Mouse (Mus musculus): Measurements from ENCODE around the gene Fzd4. TPM values are rescaled to one million over a fixed set of nuclear protein-coding genes. Genes with fewer than 3 reads are reported as not detected.

Fzd4 gene
- polyA plus RNA-seq, 1 experiment from 2014 or later, result 9.2 TPM

DNA sequence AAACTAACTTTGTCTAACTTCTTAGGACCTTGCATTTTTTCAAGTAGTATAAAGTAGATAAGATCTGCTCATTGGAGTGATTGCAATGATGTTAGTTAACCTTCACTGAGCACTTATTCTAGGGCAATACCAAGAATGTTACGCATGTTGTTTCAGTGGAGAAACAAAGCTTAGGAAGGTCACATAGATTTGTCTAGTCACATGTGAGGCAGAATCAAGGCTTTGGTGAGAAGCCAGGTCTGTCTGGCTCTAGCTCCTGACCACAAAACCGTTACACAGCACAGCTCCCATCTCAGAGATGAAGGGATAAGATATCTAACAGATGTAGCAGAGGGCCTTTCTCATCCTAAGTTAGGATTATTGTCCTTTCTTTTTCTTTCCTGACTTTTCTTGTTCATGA lies 13.5 kb upstream of the Fzd4 start:
- Histone ChIP-seq H3K9me3 (no peaks in the 10 kb centered on the region), H3K4me1 (peaks cover 21% of the 10 kb centered on the region), H3K27me3 (ENCODE audit: insufficient read depth, poor library complexity, severe bottlenecking) (no peaks in the 10 kb centered on the region), H3K36me3 (no peaks in the 10 kb centered on the region), H3K4me3 (no peak overlapping the region), H3K27ac (no peak overlapping the region)
- WGBS, result 68% methylated on average over 2 of the region's 2 CpGs
- DNase-seq (ENCODE audit: low spot score), result peak; percentile 33

DNA sequence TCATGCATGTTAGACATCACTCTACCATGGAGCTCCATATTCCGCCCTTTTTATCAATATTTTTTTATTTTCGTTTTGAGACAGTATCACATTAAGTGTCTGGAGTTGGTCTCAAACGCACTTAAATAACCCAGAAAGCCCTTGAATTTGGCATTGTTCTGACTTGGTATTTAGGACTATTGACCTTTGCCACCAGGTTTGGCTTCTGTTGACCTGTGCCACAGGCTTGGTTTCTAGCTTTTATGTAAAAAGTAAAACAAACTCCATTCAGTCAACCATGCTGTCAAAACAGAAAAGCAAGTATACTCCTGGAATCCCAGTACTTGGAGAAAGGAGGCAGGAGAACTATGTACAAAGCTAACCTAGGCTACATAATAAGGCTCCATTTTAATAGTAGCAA lies 12.9 kb upstream of the Fzd4 start:
- Histone ChIP-seq H3K4me1 (peaks cover 20% of the 10 kb centered on the region), H3K36me3 (no peaks in the 10 kb centered on the region), H3K9me3 (no peaks in the 10 kb centered on the region), H3K4me3 (no peak overlapping the region), H3K27ac (no peak overlapping the region), H3K27me3 (ENCODE audit: insufficient read depth, poor library complexity, severe bottlenecking) (no peaks in the 10 kb centered on the region)
- 86% methylated on average over 3 of the region's 3 CpGs for WGBS
- DNase-seq (ENCODE audit: low spot score), result no peak

DNA sequence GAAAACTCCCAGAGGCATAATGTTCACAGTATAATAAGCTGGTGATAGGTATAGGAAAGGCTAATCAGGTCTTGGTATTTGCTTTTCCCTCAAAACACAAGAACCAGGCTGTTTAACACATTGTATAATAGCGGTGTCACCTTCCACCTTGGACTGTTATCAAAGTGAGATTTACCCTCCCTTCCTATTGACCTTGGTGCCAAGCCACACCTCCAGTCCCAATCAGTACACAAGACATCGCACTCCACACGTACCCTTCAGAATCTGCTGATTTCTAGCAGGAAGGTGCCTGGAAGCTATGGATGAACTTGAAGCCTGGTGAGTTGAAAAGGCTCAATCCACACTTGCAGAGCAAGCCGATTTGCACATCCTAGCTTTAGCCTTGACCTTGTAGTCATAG lies 12.3 kb upstream of the Fzd4 start:
- 55% methylated on average over 4 of the region's 4 CpGs for WGBS
- no peak overlapping the region for H3K27ac ChIP-seq
- H3K27me3 ChIP-seq (ENCODE audit: insufficient read depth, poor library complexity, severe bottlenecking), result no peaks in the 10 kb centered on the region
- DNase-seq (ENCODE audit: low spot score), result peak; percentile 27
- H3K4me3 ChIP-seq, result no peak overlapping the region
- H3K36me3 ChIP-seq, result no peaks in the 10 kb centered on the region
- peaks cover 14% of the 10 kb centered on the region for H3K4me1 ChIP-seq
- H3K9me3 ChIP-seq, result no peaks in the 10 kb centered on the region

DNA sequence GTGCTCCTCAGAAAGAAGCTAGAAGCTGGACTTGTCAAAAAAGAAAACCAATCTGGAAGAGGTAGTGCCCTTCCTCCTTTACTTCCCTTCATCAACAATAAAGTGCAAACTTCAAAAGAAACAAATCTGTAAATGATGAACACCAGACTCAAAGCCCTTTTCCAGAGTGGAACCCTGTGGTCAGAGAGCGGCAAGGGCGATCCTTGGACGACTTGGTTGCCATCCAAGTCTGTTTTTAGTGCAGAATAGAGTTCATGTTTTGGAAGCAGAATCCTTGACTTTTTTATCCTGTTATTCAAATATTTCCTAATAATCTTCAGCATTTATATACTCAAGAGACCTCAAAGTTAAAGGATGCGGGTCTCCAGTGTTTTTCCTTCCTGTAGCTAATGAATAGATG lies 11.8 kb upstream of the Fzd4 start:
- Histone ChIP-seq H3K27ac (no peak overlapping the region), H3K4me1 (peaks cover 12% of the 10 kb centered on the region; the same call in 1 of the 2 replicates), H3K27me3 (ENCODE audit: insufficient read depth, poor library complexity, severe bottlenecking) (no peaks in the 10 kb centered on the region), H3K4me3 (no peak overlapping the region), H3K9me3 (no peaks in the 10 kb centered on the region), H3K36me3 (no peaks in the 10 kb centered on the region)
- WGBS, result 58% methylated on average over 4 of the region's 4 CpGs
- DNase-seq (ENCODE audit: low spot score), result no peak

DNA sequence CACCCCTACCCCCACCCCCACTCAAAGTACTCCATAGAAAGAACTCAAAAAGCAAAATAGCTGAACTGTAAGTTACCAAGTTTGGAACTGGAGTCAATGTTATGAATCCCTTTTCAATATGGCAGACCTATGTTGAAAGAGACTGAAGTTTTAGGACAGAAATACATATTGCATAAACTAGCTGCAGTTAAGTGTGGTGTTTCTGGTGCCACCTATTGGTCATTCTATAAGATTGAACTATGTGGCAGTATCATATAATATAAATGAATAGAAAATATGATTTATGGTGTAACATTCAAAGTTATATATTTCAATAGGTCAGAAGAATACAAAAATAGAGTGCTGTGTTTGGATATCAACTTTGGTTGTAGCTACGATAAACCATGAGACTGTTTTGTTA lies 11.3 kb upstream of the Fzd4 start:
- Histone ChIP-seq H3K4me3 (no peak overlapping the region), H3K36me3 (no peaks in the 10 kb centered on the region), H3K27ac (no peak overlapping the region), H3K4me1 (peaks cover 12% of the 10 kb centered on the region; the same call in 1 of the 2 replicates), H3K27me3 (ENCODE audit: insufficient read depth, poor library complexity, severe bottlenecking) (no peaks in the 10 kb centered on the region), H3K9me3 (no peaks in the 10 kb centered on the region)
- WGBS, result 92% methylated on average over 1 of the region's 1 CpGs
- DNase-seq (ENCODE audit: low spot score), result no peak

DNA sequence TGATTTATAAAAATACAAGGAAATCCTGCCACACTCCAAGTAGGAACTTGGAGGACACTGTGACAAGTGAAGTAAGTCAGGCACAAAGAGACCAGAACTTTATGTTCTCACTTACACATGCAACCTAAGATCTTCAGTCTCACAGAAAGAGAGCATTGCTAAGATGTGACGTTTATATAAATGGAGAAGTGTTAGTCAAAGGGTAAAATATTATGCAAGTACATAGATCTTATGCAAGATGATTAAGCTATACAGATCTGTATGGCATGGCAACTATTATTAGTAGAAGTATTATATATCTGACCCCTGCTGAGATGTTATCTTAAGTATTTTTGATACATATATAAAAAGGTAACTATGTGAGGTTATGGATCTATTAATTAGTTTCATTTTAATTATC lies 8.8 kb upstream of the Fzd4 start:
- H3K36me3 ChIP-seq, result no peaks in the 10 kb centered on the region
- H3K9me3 ChIP-seq, result no peaks in the 10 kb centered on the region
- 83% methylated on average over 1 of the region's 1 CpGs for whole genome bisulfite sequencing
- H3K4me3 ChIP-seq, result no peak overlapping the region
- H3K27ac ChIP-seq, result no peak overlapping the region
- DNase-seq (ENCODE audit: low spot score), result peak; percentile 3
- H3K27me3 ChIP-seq (ENCODE audit: insufficient read depth, poor library complexity, severe bottlenecking), result no peaks in the 10 kb centered on the region
- H3K4me1 ChIP-seq, result 0 out of 2 replicates have a peak, but pooled peaks cover 9% of the 10 kb centered on the region

DNA sequence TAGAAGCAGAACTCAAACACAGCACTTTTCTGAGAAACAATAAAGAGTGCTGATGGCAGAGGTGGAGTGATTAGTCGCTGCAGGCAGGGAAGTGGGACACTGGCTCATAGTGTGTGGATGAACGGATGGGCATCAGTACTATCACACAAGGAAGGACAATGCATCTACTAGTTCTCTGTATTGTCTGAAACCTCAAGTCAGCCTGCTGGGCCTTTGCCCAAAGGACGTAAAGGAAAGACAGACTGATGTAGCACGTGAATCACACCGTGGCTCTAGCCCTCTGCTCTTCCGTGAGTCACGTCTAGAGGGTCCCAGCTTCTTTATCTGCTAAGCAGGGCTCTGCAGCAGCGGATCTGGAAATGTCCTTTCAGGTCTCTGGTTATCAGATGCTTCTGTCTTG lies 7.8 kb upstream of the Fzd4 start:
- no peaks in the 10 kb centered on the region for H3K27me3 ChIP-seq (ENCODE audit: insufficient read depth, poor library complexity, severe bottlenecking)
- 37% methylated on average over 8 of the region's 8 CpGs for WGBS
- H3K27ac ChIP-seq, result no peak overlapping the region
- DNase-seq (ENCODE audit: low spot score), result peak; percentile 54
- no peaks in the 10 kb centered on the region for H3K9me3 ChIP-seq
- H3K4me3 ChIP-seq, result no peak overlapping the region
- H3K4me1 ChIP-seq, result peaks cover 12% of the 10 kb centered on the region
- H3K36me3 ChIP-seq, result no peaks in the 10 kb centered on the region

DNA sequence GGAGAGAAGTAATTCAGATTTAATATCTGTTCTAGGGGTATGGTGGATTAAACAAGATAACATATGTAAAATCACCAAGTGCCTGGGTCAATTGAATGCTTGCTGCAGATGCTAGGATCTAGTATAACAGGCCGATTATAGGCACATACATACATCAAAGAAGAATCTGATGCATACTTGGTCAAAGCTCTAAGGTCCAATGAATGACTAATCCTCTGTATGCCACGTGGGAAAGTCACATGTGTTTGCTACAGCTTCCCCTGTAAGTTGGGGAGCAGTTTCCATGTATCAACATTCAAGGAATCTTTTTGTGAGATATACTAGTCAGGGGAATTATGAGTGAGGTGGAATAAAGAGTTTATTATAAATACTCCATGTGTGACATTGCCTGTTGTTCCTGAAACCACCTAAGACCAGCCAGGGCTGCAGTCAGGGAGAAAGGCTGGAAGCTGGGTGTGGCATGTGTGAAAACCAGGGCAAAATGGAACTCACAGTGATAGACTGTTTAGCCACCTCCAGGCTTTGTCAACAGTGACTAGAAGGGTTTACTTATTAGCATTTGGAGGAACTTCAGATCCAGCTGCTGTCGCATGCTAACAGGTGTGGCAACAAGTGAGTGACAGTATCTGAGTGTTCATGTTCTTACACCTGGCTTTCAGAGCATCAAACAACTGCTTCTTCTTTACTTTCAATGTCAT lies 6.2 kb upstream of the Fzd4 start:
- H3K27me3 ChIP-seq (ENCODE audit: insufficient read depth, poor library complexity, severe bottlenecking), result no peaks in the 10 kb centered on the region
- H3K4me1 ChIP-seq, result peaks cover 21% of the 10 kb centered on the region
- H3K36me3 ChIP-seq, result no peaks in the 10 kb centered on the region
- H3K27ac ChIP-seq, result no peak overlapping the region
- 71% methylated on average over 3 of the region's 3 CpGs for WGBS
- no peaks in the 10 kb centered on the region for H3K9me3 ChIP-seq
- no peak overlapping the region for H3K4me3 ChIP-seq
- no peak for DNase-seq (ENCODE audit: low spot score)

DNA sequence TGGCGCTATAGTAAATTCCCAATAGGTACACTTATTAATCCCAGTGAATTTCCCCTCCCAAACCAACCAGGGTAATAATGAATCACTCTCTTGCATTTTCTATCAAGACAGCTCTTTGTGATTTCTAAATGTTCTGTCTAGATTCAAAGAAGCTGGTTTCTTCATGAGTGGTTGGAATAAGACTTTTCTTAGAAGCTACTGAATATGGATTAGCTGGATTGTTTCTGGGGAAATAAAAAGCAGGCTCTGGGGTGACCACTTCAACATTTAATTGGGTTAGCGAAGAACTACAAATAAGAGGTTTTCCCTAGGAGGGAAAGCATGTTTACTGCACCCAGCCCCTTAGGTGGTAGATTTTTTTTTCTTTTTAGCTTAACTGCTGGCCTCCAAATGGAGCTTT lies 3.4 kb upstream of the Fzd4 start:
- WGBS, result 83% methylated on average over 2 of the region's 2 CpGs

DNA sequence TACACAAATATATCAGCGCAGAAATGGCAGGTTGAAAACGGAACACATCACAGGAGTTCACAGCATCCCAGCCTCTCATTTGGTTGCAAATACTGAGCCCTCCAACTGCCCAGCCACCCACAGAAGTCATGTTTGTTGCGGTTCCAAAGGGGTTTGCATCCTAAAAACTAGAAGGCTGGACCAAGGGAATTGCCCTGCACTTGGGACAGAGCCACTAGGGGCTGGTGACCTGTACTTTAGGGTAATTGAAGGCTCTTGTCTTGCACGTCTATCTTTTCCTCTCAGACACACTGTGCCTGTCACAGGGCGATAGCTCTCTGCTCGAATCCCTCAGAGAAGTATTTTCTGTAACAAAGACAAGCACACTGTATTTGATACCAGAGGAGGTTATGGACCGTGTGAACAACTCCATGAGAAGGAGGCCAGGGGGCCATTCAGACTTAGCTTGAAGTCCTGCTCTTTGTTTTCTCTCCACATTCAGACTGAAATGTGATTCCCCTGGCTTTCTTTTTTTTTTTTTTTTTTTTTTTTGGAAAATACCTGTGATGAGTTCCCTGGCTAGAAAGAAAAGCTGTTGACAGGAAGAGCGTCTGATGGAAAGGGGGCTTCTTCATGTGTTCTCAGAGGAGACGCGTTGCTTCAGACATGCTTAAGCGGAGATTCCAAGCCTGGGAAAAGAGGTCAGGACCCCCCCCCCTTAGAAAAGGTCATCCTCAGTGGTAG lies 2.9 kb upstream of the Fzd4 start:
- H3K27ac ChIP-seq, result peak overlapping the region; percentile 33; the same call in 1 of the 2 replicates
- H3K9me3 ChIP-seq, result no peaks in the 10 kb centered on the region
- no peak for DNase-seq (ENCODE audit: low spot score)
- no peaks in the 10 kb centered on the region for H3K36me3 ChIP-seq
- no peaks in the 10 kb centered on the region for H3K27me3 ChIP-seq (ENCODE audit: insufficient read depth, poor library complexity, severe bottlenecking)
- peaks cover 22% of the 10 kb centered on the region for H3K4me1 ChIP-seq
- no peak overlapping the region for H3K4me3 ChIP-seq
- WGBS, result 41% methylated on average over 11 of the region's 11 CpGs

More for the DNA sequence above, 3.4 kb upstream of the Fzd4 start:
- H3K27me3 ChIP-seq (ENCODE audit: insufficient read depth, poor library complexity, severe bottlenecking), result no peaks in the 10 kb centered on the region
- no peaks in the 10 kb centered on the region for H3K36me3 ChIP-seq
- H3K4me1 ChIP-seq, result peaks cover 22% of the 10 kb centered on the region
- H3K9me3 ChIP-seq, result no peaks in the 10 kb centered on the region
- H3K27ac ChIP-seq, result no peak overlapping the region
- DNase-seq (ENCODE audit: low spot score), result no peak
- no peak overlapping the region for H3K4me3 ChIP-seq

DNA sequence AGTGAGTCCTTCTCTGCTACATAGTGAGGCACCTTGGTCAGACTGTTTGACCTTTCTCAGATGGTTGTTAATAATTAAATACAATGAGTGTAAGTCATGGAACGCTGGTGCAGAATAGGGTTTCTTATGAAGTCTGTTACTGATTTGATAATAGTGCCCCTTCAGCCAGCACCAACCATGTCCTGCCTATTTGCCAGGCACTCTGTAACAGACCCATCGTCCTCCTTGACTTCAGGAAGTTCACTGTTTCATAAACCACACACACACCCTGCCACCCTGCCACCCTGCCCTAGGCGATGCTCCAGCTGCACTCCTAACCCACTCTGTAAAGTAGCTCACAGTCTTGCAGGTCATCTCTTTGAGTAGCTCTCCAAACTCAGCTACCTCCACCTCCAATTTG lies 2.2 kb upstream of the Fzd4 start:
- no peaks in the 10 kb centered on the region for H3K9me3 ChIP-seq
- H3K36me3 ChIP-seq, result peaks cover 1% of the 10 kb centered on the region
- 77% methylated on average over 3 of the region's 3 CpGs for WGBS
- H3K27me3 ChIP-seq (ENCODE audit: insufficient read depth, poor library complexity, severe bottlenecking), result no peaks in the 10 kb centered on the region
- DNase-seq (ENCODE audit: low spot score), result no peak
- peaks cover 23% of the 10 kb centered on the region for H3K4me1 ChIP-seq
- no peak overlapping the region for H3K4me3 ChIP-seq
- 0 out of 2 replicates have a peak overlapping the region, but pooled peaks have one; percentile 33 for H3K27ac ChIP-seq

DNA sequence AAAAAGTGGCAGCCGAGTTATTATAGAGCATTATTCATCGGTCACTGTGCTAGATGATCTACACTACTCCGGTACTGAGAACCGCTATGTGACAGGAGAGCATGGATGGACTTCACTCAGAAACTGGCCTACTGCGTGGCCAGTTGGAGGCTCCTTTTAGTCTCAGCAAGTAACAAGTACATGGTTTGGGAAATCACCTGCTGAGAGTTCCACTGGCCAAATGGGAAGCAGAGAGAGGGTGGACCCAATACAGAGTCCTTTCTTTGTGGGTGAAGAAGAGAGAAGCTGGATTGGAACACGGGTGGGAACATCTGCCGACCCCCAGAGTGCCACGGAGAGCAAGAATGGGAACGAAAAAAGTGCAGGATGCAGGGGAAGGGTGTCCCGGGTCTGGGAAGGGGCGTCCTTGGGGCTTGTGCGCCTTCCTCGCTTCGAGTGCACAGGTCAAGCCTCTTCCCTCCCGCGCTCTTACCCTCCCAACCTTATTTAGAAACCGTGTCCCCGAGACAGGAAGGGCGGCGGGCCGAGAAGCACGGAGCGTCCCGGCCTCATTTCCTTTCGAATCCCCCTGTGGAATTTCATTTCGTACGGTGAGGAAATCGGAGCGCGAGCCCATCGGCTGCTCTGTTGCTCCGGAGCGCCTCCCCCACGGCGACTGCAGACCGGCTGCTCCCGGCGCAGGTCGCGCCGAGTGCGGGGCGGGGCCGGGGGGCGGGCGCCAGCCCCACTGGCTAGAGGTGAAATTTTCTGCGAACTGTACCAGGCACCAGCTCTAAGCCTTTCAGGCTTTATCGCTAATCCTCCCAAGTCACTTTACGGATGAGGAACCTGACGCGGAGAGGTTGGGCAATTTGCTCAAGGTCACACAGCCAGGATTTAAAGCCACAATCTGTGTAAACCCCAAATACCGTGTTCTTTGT lies 842 bp upstream of the Fzd4 start:
- peak overlapping the region; percentile 93 for H3K4me3 ChIP-seq
- peak; percentile 92 for DNase-seq (ENCODE audit: low spot score)
- peak overlapping the region; percentile 94 for H3K27ac ChIP-seq
- peaks cover 26% of the 10 kb centered on the region for H3K4me1 ChIP-seq
- H3K27me3 ChIP-seq (ENCODE audit: insufficient read depth, poor library complexity, severe bottlenecking), result no peaks in the 10 kb centered on the region
- H3K36me3 ChIP-seq, result peaks cover 15% of the 10 kb centered on the region
- 4% methylated on average over 52 of the region's 52 CpGs for WGBS
- no peaks in the 10 kb centered on the region for H3K9me3 ChIP-seq

Measured in heart, embryonic 10.5 days (tissue).